Mouse (Mus musculus) olfactory bulb, adult 2 months (tissue): ENCODE results near the gene Ms4a7.

Source experiments
- CTCF ChIP-seq: fragments of 200-500 bp; IDR thresholded peaks from 2 replicates; pipeline ENCODE4 v1.5.1; 2012; ENCODE audit warnings: low read depth, mild to moderate bottlenecking, low read length, moderate library complexity; ENCODE audit not compliant: insufficient read depth
- POLR2A ChIP-seq: fragments of 200-500 bp; IDR thresholded peaks from 2 replicates; pipeline ENCODE4 v1.6.1; 2012; ENCODE audit warnings: mild to moderate bottlenecking, low read depth, low read length, moderate library complexity; ENCODE audit not compliant: insufficient read depth

DNA sequence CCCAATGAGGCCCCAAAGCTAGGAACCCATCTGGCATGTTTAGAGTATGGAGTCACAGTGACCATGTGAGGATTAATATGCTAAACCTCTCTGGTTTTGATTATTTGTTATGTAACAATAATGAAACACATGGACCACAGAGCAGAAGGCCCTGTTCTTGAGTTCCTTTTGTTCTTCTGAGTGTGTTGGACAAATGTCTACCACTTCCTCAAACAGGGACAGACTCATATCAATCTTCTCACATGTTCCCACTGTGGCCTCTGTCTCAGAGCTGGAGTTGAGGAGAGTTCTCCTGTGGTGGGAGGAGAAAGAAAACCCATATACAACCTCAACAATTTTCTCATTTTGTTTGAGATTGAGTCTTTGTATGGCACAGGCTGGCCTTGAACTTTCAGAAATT, 7.2 kb upstream of the Ms4a7 start:
- TF ChIP-seq CTCF (no peak), POLR2A (no peak)
